Mouse (Mus musculus) liver, embryonic 13.5 days (tissue): ENCODE measurements around the gene Lmo4. TPM values are rescaled to one million over a fixed set of nuclear protein-coding genes. Genes with fewer than 3 reads are reported as not detected.

ENCODE experiments used
- ATAC-seq: fragments of 200-750 bp; cut with Nextera tagmentation; 2 replicates; pipeline ENCODE4 v1.8.0; 2017; ENCODE audit warnings: low read depth, mild to moderate bottlenecking, moderate number of reproducible peaks, moderate library complexity
- DNase-seq: peaks from one replicate; pipeline ENCODE4 v3.0.0; 2022
- H3K27ac ChIP-seq: fragments of 300-500 bp; sonication (generic); 2 replicates; pipeline ENCODE4 v1.5.1; 2015; ENCODE audit warnings: moderate library complexity, mild to moderate bottlenecking, inconsistent platforms
- H3K27me3 ChIP-seq: fragments of 300-500 bp; sonication (generic); 2 replicates; pipeline ENCODE4 v1.6.1; 2015; ENCODE audit warnings: mild to moderate bottlenecking, inconsistent platforms
- H3K36me3 ChIP-seq: fragments of 300-500 bp; sonication (generic); 2 replicates; pipeline ENCODE4 v1.6.1; 2015; ENCODE audit warnings: mild to moderate bottlenecking, inconsistent platforms
- H3K4me1 ChIP-seq: fragments of 300-500 bp; sonication (generic); replicated peaks from 2 replicates; pipeline ENCODE4 v1.6.1; 2015; ENCODE audit warnings: inconsistent platforms
- H3K4me2 ChIP-seq: fragments of 300-500 bp; sonication (generic); 2 replicates; pipeline ENCODE4 v1.6.1; 2015; ENCODE audit warnings: inconsistent platforms, mild to moderate bottlenecking, moderate library complexity
- H3K4me3 ChIP-seq: fragments of 300-500 bp; sonication (generic); replicated peaks from 2 replicates; pipeline ENCODE4 v1.5.1; 2015; ENCODE audit warnings: mild to moderate bottlenecking, inconsistent platforms
- H3K9ac ChIP-seq: fragments of 300-500 bp; sonication (generic); 2 replicates; pipeline ENCODE4 v1.6.1; 2015; ENCODE audit warnings: mild to moderate bottlenecking, inconsistent platforms
- H3K9me3 ChIP-seq: fragments of 300-500 bp; sonication (generic); replicated peaks from 2 replicates; pipeline ENCODE4 v1.6.1; 2016; ENCODE audit warnings: inconsistent platforms
- WGBS: fragments of 180-500 bp; shearing (Covaris S2); methylation state at CpG from one replicate; pipeline ENCODE4 v1.1.7; 2015; ENCODE audit not compliant: insufficient replicate concordance; 5-methylcytosine and 5-hydroxymethylcytosine counted together
- polyA plus RNA-seq: library from polyadenylated mRNA; unstranded; fragments of >200 nt; fragmentation: Nextera tagmentation; extraction: Ambion mirVana; gene quantifications from 2 replicates; pipeline ENCODE4 v1.2.1, GENCODE M21; 2015

Gene Lmo4
- polyA plus RNA-seq, 1 experiment from 2014 or later, result 16.7 TPM

GRCm38 (mm10) chr3:144170539-144170938 lies 34.5 kb downstream of the Lmo4 start:
- no peak overlapping the region for H3K4me2 ChIP-seq
- H3K4me1 ChIP-seq, result no peaks in the 10 kb centered on the region
- no peak overlapping the region for H3K4me3 ChIP-seq
- DNase-seq (no peak), ATAC-seq (no peak)
- no peaks in the 10 kb centered on the region for H3K27me3 ChIP-seq
- no peak overlapping the region for H3K27ac ChIP-seq
- H3K36me3 ChIP-seq, result no peaks in the 10 kb centered on the region
- no peak overlapping the region for H3K9ac ChIP-seq
- no peaks in the 10 kb centered on the region for H3K9me3 ChIP-seq
- 14% methylated on average over 2 of the region's 2 CpGs for WGBS

DNA sequence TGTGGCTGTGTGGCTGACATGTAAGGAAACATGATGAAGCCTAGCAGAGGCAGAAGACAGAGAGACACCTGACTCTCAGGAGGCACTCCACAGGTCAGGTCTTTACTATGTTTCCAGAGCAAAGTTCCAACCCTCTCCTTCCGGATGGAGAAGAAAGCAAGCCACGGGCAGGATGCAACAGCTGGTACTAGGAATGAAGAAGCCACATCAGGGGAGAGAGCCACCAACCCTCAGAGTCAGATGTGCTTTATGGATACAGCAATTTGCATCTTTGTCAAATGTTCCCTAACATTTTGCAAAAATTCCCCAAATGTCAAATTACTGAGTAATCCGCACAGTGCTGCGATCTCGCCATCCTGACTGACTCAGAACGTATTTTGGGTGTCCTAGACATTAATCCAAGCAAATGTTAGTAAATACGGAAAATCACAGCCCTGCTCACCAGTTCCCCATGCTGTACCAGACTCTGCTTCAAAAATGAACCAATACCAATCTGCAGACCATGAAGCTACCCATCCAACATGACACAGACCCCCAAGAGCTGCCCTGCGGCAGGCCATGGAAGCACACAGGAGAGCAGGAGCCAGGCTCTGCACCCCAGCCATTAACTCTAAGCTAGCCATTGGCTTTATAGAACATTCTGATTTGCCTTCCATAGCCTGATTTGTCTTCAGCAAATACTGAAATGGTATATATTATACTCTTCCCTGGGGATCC lies 38.4 kb downstream of the Lmo4 start:
- Histone ChIP-seq H3K4me3 (no peak overlapping the region), H3K9me3 (no peaks in the 10 kb centered on the region), H3K36me3 (no peaks in the 10 kb centered on the region), H3K27ac (no peak overlapping the region), H3K4me2 (no peak overlapping the region), H3K9ac (no peak overlapping the region), H3K4me1 (no peaks in the 10 kb centered on the region), H3K27me3 (no peaks in the 10 kb centered on the region)
- WGBS, result 80% methylated on average over 8 of the region's 8 CpGs
- no peak for DNase-seq
- no peak for ATAC-seq

GRCm38 (mm10) chr3:144165439-144165838 lies 39.6 kb downstream of the Lmo4 start:
- H3K4me1 ChIP-seq, result no peaks in the 10 kb centered on the region

DNA sequence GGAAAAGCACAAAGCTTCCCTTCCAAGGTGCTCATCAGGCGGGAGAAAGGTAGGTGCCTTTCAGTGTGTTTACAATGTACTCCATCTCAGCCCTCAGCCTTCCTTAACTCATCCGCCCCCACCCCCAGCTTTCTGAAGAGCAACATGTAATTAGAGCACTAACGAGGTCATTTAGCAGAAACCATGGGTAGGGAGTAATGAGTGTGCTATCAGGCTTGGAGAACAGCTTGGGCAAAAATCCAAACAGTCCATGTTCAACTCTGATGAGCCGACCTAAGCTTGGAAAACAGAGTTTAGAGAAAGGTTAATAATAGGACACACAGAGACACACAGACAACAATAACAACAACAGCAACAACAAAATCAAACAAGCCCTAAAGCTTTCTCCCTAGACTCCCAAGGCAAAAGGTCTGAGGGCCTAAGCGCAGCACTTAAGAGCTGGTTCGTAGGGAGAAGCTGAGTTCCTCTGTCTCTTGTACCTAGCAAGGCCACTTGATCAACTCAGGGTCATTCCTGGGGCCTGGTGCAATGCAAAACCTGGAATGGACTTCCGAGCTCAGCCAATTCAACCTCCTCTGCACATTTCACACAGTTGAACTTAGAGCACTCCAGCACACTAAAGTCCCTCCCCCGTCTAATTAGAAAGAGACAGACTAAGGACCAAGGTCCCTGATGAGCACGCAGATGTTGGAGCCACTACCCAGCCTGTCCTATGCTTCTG lies 40.2 kb downstream of the Lmo4 start:
- no peak overlapping the region for H3K9ac ChIP-seq
- DNase-seq (no peak), ATAC-seq (no peak)
- H3K36me3 ChIP-seq, result no peaks in the 10 kb centered on the region
- no peaks in the 10 kb centered on the region for H3K27me3 ChIP-seq
- H3K9me3 ChIP-seq, result no peaks in the 10 kb centered on the region
- H3K4me1 ChIP-seq, result no peaks in the 10 kb centered on the region
- no peak overlapping the region for H3K27ac ChIP-seq
- no peak overlapping the region for H3K4me3 ChIP-seq
- 59% methylated on average over 9 of the region's 9 CpGs for WGBS
- no peak overlapping the region for H3K4me2 ChIP-seq

More at GRCm38 (mm10) chr3:144165439-144165838, 39.6 kb downstream of the Lmo4 start:
- Histone ChIP-seq H3K9me3 (no peaks in the 10 kb centered on the region), H3K27ac (no peak overlapping the region), H3K4me2 (no peak overlapping the region), H3K9ac (no peak overlapping the region), H3K36me3 (no peaks in the 10 kb centered on the region), H3K27me3 (no peaks in the 10 kb centered on the region), H3K4me3 (no peak overlapping the region)
- 78% methylated on average over 12 of the region's 12 CpGs for WGBS
- ATAC-seq (no peak), DNase-seq (no peak)

DNA sequence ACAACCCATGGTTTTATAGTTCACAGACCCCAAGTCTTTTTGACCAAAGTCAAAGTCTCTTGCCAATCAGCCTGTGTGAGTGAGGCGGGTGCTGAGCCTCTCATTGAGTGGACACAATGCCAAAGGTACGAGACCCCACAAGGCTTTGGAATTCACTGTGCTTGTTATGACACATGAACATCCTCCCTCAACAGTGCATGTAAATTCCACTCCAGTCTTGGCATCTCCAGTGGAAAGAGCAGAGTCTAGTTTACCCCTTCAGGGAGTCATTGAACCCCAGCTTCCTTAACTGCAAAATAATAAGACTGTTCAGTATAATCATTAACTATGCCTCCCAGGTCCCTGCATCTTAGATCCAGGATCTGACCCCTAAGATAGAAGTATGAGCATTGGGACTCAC lies 41.3 kb downstream of the Lmo4 start:
- no peak for ATAC-seq
- H3K27ac ChIP-seq, result no peak overlapping the region
- H3K4me2 ChIP-seq, result no peak overlapping the region
- no peak overlapping the region for H3K4me3 ChIP-seq
- no peak overlapping the region for H3K9ac ChIP-seq
- DNase-seq, result no peak
- 73% methylated on average over 2 of the region's 2 CpGs for WGBS
- no peaks in the 10 kb centered on the region for H3K4me1 ChIP-seq
- H3K36me3 ChIP-seq, result no peaks in the 10 kb centered on the region
- H3K27me3 ChIP-seq, result no peaks in the 10 kb centered on the region
- H3K9me3 ChIP-seq, result no peaks in the 10 kb centered on the region

DNA sequence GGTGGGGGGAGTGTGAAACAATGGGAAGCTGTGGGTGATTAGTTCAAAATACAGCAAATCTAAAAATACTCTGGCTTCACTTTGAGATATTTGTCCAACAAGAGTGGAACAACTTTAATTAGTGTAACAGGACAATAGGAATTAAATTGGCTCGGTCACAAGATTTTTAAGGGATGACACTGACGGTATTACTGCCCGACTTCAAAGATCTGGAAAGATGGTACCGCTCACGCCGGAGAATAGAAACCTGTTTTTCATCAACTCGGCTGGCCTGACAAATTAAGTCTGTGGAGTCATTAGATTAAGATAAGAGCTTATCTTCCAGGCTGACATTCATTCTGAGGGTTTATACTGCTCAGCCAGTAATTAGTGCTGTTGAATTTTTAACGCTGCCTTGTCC lies 42.9 kb downstream of the Lmo4 start:
- no peak overlapping the region for H3K27ac ChIP-seq
- no peak for DNase-seq
- no peak overlapping the region for H3K9ac ChIP-seq
- no peaks in the 10 kb centered on the region for H3K4me1 ChIP-seq
- H3K36me3 ChIP-seq, result no peaks in the 10 kb centered on the region
- WGBS, result 62% methylated on average over 8 of the region's 8 CpGs
- no peaks in the 10 kb centered on the region for H3K27me3 ChIP-seq
- H3K4me2 ChIP-seq, result no peak overlapping the region
- H3K4me3 ChIP-seq, result no peak overlapping the region
- ATAC-seq, result no peak
- no peaks in the 10 kb centered on the region for H3K9me3 ChIP-seq

DNA sequence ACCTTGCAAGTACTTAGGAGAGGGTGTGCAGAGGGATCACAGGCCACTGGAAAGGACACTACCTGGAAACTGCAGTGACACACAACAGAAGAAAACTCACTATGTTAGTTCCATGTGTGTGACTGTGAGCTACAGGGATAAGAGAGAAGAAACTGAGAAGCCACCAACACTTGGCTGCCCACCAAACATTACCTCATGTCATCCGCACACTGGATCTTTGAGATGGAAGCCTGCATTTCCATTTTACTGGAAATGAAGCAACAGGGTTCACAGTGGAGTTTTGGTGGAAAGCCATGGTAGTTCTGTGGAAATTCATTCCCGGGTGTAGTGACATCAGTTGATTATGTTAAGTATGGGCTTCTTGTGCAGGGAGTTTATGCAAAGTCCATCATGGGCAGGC lies 43.8 kb downstream of the Lmo4 start:
- DNase-seq, result no peak
- Histone ChIP-seq H3K4me1 (no peaks in the 10 kb centered on the region), H3K9me3 (no peaks in the 10 kb centered on the region), H3K4me3 (no peak overlapping the region), H3K36me3 (no peaks in the 10 kb centered on the region), H3K27ac (no peak overlapping the region), H3K9ac (no peak overlapping the region), H3K4me2 (no peak overlapping the region), H3K27me3 (no peaks in the 10 kb centered on the region)
- WGBS, result 75% methylated on average over 2 of the region's 2 CpGs
- no peak for ATAC-seq

GRCm38 (mm10) chr3:144155746-144156145 lies 49.3 kb downstream of the Lmo4 start:
- no peaks in the 10 kb centered on the region for H3K4me1 ChIP-seq
- 52% methylated on average over 3 of the region's 3 CpGs for WGBS
- ATAC-seq, result no peak

DNA sequence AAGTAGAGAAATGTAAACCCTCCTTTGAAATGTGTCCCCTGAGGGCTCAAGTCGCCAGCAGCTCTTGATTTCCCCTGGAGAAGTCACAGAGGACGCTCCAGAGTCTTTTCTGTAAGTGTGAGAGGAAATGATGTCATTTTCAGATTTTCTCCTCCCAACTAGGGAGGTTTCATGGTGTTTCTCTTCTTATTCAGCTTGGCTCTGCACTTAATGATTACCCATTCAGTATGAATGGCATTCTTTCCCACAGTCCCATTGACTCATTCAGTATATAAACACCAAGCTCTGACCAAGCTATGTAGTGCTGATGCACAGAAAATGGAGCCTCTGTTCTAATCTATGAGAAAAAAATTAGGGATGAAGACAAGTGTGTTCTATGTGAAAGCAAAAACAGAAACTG lies 51.6 kb downstream of the Lmo4 start:
- Histone ChIP-seq H3K4me1 (no peaks in the 10 kb centered on the region), H3K9me3 (no peaks in the 10 kb centered on the region), H3K27me3 (no peaks in the 10 kb centered on the region), H3K4me2 (no peak overlapping the region), H3K4me3 (no peak overlapping the region), H3K36me3 (no peaks in the 10 kb centered on the region), H3K27ac (no peak overlapping the region), H3K9ac (no peak overlapping the region)
- 36% methylated on average over 2 of the region's 2 CpGs for WGBS
- no peak for ATAC-seq
- DNase-seq, result no peak

More at GRCm38 (mm10) chr3:144155746-144156145, 49.3 kb downstream of the Lmo4 start:
- Histone ChIP-seq H3K9ac (no peak overlapping the region), H3K27me3 (no peaks in the 10 kb centered on the region), H3K9me3 (no peaks in the 10 kb centered on the region), H3K4me3 (no peak overlapping the region), H3K27ac (no peak overlapping the region), H3K36me3 (no peaks in the 10 kb centered on the region), H3K4me2 (no peak overlapping the region)
- no peak for DNase-seq

GRCm38 (mm10) chr3:144151001-144151400 lies 54.0 kb downstream of the Lmo4 start:
- H3K36me3 ChIP-seq, result no peaks in the 10 kb centered on the region
- H3K4me1 ChIP-seq, result no peaks in the 10 kb centered on the region
- no peaks in the 10 kb centered on the region for H3K27me3 ChIP-seq
- no peak overlapping the region for H3K9ac ChIP-seq
- no peaks in the 10 kb centered on the region for H3K9me3 ChIP-seq
- DNase-seq (no peak), ATAC-seq (no peak)
- H3K27ac ChIP-seq, result no peak overlapping the region
- 73% methylated on average over 6 of the region's 6 CpGs for WGBS
- H3K4me2 ChIP-seq, result no peak overlapping the region
- no peak overlapping the region for H3K4me3 ChIP-seq

GRCm38 (mm10) chr3:144148234-144148633 lies 56.8 kb downstream of the Lmo4 start:
- no peak for DNase-seq
- WGBS, result 67% methylated on average over 3 of the region's 3 CpGs

GRCm38 (mm10) chr3:144147244-144147643 lies 57.8 kb downstream of the Lmo4 start:
- H3K9ac ChIP-seq, result no peak overlapping the region
- H3K36me3 ChIP-seq, result no peaks in the 10 kb centered on the region
- no peak overlapping the region for H3K4me2 ChIP-seq
- no peak for DNase-seq
- no peaks in the 10 kb centered on the region for H3K27me3 ChIP-seq
- no peak overlapping the region for H3K27ac ChIP-seq
- ATAC-seq, result no peak
- H3K4me1 ChIP-seq, result no peaks in the 10 kb centered on the region
- 65% methylated on average over 3 of the region's 3 CpGs for WGBS
- no peak overlapping the region for H3K4me3 ChIP-seq
- H3K9me3 ChIP-seq, result no peaks in the 10 kb centered on the region

More at GRCm38 (mm10) chr3:144148234-144148633, 56.8 kb downstream of the Lmo4 start:
- Histone ChIP-seq H3K9me3 (no peaks in the 10 kb centered on the region), H3K4me2 (no peak overlapping the region), H3K9ac (no peak overlapping the region), H3K4me3 (no peak overlapping the region), H3K27ac (no peak overlapping the region), H3K4me1 (no peaks in the 10 kb centered on the region), H3K27me3 (no peaks in the 10 kb centered on the region), H3K36me3 (no peaks in the 10 kb centered on the region)
- ATAC-seq, result no peak
